Mouse (Mus musculus) midbrain, embryonic 12.5 days (tissue): ENCODE measurements at regions not wholly inside any gene's neighbourhood (a gene's known extent, or its start where the extent isn't known, plus 50 kb on each side); places are given as distances from the start of the nearest gene placed in this dataset.

Experiments
- ATAC-seq: fragments of 200-750 bp; cut with Nextera tagmentation; 2 replicates; pipeline ENCODE4 v1.8.0; 2017; ENCODE audit warnings: low read depth, moderate TSS enrichment, moderate library complexity; ENCODE audit not compliant: low FRiP score
- H3K27ac ChIP-seq: fragments of 300-500 bp; sonication (generic); replicated peaks from 2 replicates; pipeline ENCODE4 v1.5.1; 2016; ENCODE audit warnings: mild to moderate bottlenecking
- H3K27me3 ChIP-seq: fragments of 300-500 bp; sonication (generic); 2 replicates; pipeline ENCODE4 v1.6.1; 2016; ENCODE audit warnings: mild to moderate bottlenecking
- H3K36me3 ChIP-seq: fragments of 300-500 bp; sonication (generic); 2 replicates; pipeline ENCODE4 v1.6.1; 2016
- H3K4me1 ChIP-seq: fragments of 300-500 bp; sonication (generic); 2 replicates; pipeline ENCODE4 v1.6.1; 2016
- H3K4me2 ChIP-seq: fragments of 300-500 bp; sonication (generic); replicated peaks from 2 replicates; pipeline ENCODE4 v1.6.1; 2016; ENCODE audit warnings: mild to moderate bottlenecking, moderate library complexity
- H3K4me3 ChIP-seq: fragments of 300-500 bp; sonication (generic); 2 replicates; pipeline ENCODE4 v1.5.1; 2016; ENCODE audit warnings: mild to moderate bottlenecking
- H3K9ac ChIP-seq: fragments of 300-500 bp; sonication (generic); replicated peaks from 2 replicates; pipeline ENCODE4 v1.6.1; 2016; ENCODE audit warnings: mild to moderate bottlenecking, moderate library complexity
- H3K9me3 ChIP-seq: fragments of 300-500 bp; sonication (generic); 2 replicates; pipeline ENCODE4 v1.6.1; 2016; ENCODE audit warnings: mild to moderate bottlenecking
- WGBS: fragments of 180-500 bp; shearing (Covaris S2); methylation state at CpG from one replicate; pipeline ENCODE4 v1.1.7; 2016; 5-methylcytosine and 5-hydroxymethylcytosine counted together

DNA sequence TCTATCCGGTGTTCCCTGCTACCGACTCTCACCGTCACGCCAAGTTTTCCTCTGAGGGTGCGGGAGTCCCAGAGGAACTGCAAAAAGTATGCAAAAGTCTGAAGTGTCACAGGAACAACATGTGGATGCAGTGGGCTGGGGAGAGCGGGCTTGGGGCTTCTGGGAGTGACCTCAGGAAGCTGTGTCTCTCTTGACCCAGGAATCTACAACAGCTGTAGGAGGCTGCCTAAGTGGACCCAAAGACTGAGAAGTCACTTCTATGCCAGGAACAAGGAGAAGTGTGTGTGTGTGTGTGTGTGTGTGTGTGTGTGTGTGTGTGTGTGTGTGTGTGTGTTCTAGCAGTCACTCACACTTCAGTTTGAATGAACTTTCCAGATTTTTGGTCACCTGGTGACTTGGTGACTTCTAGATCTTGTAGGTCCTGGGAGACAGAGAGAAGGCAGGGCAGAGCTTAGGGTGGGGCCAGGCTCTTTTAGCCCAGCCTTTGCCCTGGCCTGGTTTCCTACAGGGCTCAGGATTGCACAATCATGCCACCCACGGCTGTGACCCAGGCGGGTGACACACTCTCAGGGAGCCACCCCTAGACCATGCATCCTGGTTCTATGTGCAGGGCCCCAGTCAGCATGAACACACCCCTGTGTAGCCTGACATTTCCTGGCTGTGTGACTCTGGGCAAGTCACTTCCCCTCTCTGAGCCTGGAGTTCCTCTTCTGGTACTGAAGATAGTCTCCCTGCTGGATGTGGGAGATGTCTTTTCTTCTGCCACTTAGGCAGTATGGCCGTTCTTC is 70.2 kb upstream of the Tmem189 start:
- H3K9ac ChIP-seq: no peak overlapping the region
- no peaks in the 10 kb centered on the region for H3K27me3 ChIP-seq
- H3K4me3 ChIP-seq: no peak overlapping the region
- no peak overlapping the region for H3K27ac ChIP-seq
- H3K9me3 ChIP-seq: no peaks in the 10 kb centered on the region
- no peak for ATAC-seq
- no peaks in the 10 kb centered on the region for H3K36me3 ChIP-seq
- 86% methylated on average over 9 of the region's 9 CpGs for WGBS
- H3K4me2 ChIP-seq: no peak overlapping the region
- 0 out of 2 replicates have a peak, but pooled peaks cover 2% of the 10 kb centered on the region for H3K4me1 ChIP-seq

DNA sequence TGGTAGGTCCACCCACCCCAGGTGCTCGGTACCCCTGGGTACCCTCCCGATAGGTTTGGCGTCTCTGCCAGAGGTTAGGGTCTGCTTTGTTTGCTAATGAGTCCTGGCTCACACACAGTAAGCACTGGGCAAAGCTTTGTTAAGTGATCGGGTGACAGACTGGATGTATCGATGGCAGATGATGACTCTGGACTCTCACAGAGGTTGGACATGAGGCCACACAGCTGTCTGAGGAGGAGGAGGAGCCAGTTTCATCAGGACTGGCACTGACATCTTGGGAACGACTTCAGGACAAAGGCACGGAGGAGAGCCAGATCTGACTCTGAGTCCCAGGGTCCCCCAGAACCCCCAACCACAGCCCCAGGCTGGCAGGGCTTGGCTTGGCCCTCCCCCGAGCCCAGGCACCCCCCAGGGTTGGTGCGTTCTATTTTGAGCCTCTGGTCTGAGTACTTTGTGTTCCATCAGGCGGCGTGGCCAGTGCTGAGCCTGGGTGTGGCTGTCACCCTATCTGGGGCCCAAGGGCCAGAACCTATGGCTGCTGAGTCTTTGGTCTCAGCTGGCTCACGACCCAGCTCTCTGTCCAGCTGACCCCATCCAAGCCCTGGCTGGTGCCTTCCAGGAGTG is 67.6 kb upstream of the Tmem189 start:
- 0 out of 2 replicates have a peak, but pooled peaks cover 6% of the 10 kb centered on the region for H3K4me1 ChIP-seq
- no peak overlapping the region for H3K9ac ChIP-seq
- H3K27ac ChIP-seq: no peak overlapping the region
- no peak for ATAC-seq
- no peak overlapping the region for H3K4me3 ChIP-seq
- WGBS: 74% methylated on average over 12 of the region's 12 CpGs
- H3K4me2 ChIP-seq: no peak overlapping the region
- H3K36me3 ChIP-seq: no peaks in the 10 kb centered on the region
- H3K27me3 ChIP-seq: no peaks in the 10 kb centered on the region
- H3K9me3 ChIP-seq: no peaks in the 10 kb centered on the region

DNA sequence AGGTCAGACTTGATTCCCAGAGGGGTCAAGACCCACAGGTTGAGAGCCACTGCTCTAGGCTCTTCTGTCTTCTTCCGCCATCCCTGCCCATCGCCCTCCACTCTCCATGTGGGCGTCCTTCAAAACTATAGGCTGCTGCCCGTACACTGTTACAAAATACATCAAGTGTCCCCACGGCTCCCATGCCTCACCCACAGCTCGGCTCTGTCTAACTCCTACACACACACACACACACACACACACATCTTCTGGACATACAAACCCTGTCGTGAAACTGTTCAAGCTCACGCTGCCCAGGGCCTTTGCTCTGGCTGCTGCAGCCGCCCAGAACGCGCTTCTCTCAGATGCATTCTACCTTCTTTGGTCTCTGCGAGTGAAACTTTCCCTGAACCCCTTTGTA is 67.1 kb upstream of the Tmem189 start:
- no peak overlapping the region for H3K27ac ChIP-seq
- H3K36me3 ChIP-seq: no peaks in the 10 kb centered on the region
- 88% methylated on average over 12 of the region's 12 CpGs for WGBS
- H3K9me3 ChIP-seq: no peaks in the 10 kb centered on the region
- no peak overlapping the region for H3K4me3 ChIP-seq
- H3K27me3 ChIP-seq: no peaks in the 10 kb centered on the region
- no peak overlapping the region for H3K4me2 ChIP-seq
- H3K9ac ChIP-seq: no peak overlapping the region
- no peak for ATAC-seq
- 0 out of 2 replicates have a peak, but pooled peaks cover 6% of the 10 kb centered on the region for H3K4me1 ChIP-seq

DNA sequence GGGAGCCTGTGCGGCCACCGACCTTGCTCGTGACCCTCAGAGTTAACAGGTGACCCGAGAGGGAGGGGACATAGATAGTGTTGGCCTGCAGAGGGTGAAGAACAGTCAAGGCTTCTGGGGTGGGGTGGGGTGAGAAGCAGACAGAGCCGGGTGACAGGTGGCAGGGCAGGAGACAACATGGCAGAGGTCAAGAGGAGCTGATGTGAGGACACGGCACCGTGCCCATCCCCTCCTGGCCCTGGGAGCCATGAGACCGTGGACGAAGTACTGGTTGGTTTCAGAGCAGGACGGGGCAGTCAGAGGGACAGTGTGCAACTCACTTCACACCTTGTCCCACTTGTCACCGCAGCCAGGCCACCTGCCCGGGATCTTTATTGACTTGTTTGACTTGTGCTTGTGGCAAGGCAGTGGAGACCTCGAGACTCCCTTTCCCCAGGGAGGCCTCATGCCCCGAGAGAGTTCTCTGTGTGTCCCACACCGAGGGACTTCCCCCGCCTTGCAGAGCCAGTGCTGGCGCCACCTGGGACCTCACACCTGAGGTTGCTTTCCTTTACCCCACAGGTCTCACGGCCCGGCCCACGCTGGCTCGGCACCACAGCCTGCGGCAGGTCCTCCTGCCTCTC is 65.4 kb upstream of the Tmem189 start:
- H3K9me3 ChIP-seq: no peaks in the 10 kb centered on the region
- ATAC-seq: no peak
- no peak overlapping the region for H3K9ac ChIP-seq
- no peak overlapping the region for H3K4me2 ChIP-seq
- H3K4me1 ChIP-seq: 0 out of 2 replicates have a peak, but pooled peaks cover 6% of the 10 kb centered on the region
- no peak overlapping the region for H3K27ac ChIP-seq
- H3K4me3 ChIP-seq: no peak overlapping the region
- WGBS: 90% methylated on average over 22 of the region's 22 CpGs
- no peaks in the 10 kb centered on the region for H3K27me3 ChIP-seq
- H3K36me3 ChIP-seq: no peaks in the 10 kb centered on the region

DNA sequence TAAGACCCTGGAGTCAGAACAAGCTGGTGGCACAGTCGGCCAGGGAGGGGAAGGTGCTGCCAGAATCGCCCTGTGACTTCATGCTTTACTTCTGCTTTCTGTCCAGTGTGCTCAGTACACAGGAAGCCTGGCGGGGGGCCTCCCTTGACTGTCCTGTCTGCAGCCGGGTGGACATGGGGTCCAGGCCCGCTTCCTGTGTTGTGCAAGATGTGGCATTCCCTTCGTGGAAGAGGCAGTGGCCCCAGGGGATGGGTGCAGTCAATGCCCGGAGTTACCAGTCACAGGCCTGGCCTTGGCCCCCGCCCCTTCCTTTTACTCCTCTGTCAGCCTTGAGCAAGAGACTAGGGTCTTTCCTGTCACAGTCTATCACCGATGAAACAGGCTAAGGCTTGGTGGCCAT is 64.3 kb upstream of the Tmem189 start:
- WGBS: 80% methylated on average over 9 of the region's 9 CpGs

DNA sequence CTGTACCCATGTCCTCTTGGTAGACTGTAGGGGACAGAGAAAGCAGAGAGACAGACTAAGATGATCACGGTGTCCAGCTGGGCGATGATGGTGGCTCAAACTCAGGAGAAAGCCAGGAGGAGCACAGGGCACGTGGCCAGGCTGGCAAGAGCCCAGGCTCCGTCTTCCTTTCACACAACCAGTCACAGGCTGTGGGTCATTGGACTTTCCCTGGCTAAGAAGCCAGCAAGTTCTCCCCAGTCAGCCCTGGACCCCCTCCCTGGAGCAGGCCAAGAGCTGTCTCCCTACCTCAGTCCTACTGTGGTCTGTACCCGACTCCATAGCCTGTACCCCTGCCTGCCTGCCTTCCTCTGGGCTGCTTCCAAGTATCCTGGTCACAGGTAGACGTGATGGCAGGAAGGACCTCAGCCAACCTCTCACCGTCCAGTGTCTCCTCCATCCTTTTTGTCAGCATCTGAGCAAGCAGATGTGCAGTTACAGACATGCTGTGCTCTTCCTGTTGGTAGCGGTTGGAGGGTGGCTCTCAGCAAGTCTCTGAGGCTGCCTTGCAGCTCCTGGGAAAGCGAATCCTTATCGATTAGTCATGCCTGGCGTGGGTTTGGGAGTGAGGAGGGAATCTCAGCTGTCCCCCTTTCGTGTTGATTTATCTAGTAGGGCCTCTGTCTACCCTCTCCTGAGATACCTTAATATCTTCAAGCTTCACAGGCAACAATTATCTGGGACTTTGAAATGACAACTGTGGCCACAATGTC is 63.4 kb upstream of the Tmem189 start:
- Histone ChIP-seq H3K27ac (no peak overlapping the region), H3K4me3 (no peak overlapping the region), H3K9ac (no peak overlapping the region), H3K9me3 (no peaks in the 10 kb centered on the region), H3K36me3 (no peaks in the 10 kb centered on the region), H3K4me2 (no peak overlapping the region), H3K4me1 (0 out of 2 replicates have a peak, but pooled peaks cover 6% of the 10 kb centered on the region), H3K27me3 (no peaks in the 10 kb centered on the region)
- ATAC-seq: no peak
- 72% methylated on average over 12 of the region's 12 CpGs for WGBS

More for the DNA sequence above, 64.3 kb upstream of the Tmem189 start:
- H3K27me3 ChIP-seq: no peaks in the 10 kb centered on the region
- no peaks in the 10 kb centered on the region for H3K9me3 ChIP-seq
- no peak overlapping the region for H3K4me3 ChIP-seq
- 0 out of 2 replicates have a peak, but pooled peaks cover 6% of the 10 kb centered on the region for H3K4me1 ChIP-seq
- H3K36me3 ChIP-seq: no peaks in the 10 kb centered on the region
- H3K4me2 ChIP-seq: no peak overlapping the region
- H3K27ac ChIP-seq: no peak overlapping the region
- H3K9ac ChIP-seq: no peak overlapping the region
- ATAC-seq: no peak

DNA sequence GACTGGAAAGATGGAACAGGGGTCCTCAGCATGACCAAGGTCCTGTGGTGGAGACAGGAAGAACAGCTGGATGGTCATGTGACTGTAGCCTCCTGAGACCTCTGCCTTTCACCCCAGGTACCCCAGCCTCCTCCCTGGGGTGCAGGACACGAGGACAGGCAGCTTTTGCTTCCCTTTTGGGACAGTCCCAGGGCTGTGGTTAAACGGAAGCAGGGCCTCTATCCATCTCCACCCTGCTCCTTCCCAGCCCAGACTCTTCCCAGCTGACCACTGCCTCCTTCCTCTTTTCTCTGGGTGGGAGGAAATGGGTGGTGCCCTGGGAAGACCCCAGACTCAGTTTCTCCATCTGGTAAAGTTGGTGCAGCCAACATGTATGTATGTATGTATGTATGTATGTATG is 62.0 kb upstream of the Tmem189 start:
- H3K4me2 ChIP-seq: no peak overlapping the region
- WGBS: 62% methylated on average over 2 of the region's 2 CpGs
- no peaks in the 10 kb centered on the region for H3K36me3 ChIP-seq
- H3K27ac ChIP-seq: no peak overlapping the region
- H3K9ac ChIP-seq: no peak overlapping the region
- no peaks in the 10 kb centered on the region for H3K9me3 ChIP-seq
- H3K27me3 ChIP-seq: no peaks in the 10 kb centered on the region
- H3K4me3 ChIP-seq: no peak overlapping the region
- H3K4me1 ChIP-seq: 0 out of 2 replicates have a peak, but pooled peaks cover 14% of the 10 kb centered on the region
- ATAC-seq: no peak

DNA sequence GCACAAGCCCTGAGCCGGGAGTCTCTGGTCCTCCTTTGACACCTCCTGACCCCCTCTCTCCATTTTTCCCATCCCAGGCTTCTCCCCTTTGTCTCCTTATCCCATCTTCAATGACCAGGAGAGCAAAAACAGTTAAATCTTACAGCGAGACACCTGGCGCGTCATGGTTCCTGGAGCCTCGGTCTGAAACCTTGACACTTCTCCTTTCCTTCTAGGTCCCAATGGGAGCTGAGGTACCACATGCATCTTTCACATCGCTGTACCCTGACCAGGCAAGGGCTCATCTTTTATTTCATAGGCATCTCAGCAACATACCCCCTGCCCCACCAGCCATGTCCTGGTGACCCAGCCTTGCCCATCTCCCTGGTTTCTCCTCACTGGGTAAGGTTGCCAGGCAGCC is 58.7 kb upstream of the Tmem189 start:
- ATAC-seq: no peak
- Histone ChIP-seq H3K27me3 (no peaks in the 10 kb centered on the region), H3K9ac (no peak overlapping the region), H3K9me3 (no peaks in the 10 kb centered on the region), H3K4me2 (no peak overlapping the region), H3K36me3 (no peaks in the 10 kb centered on the region), H3K4me1 (0 out of 2 replicates have a peak, but pooled peaks cover 19% of the 10 kb centered on the region), H3K4me3 (no peak overlapping the region), H3K27ac (no peak overlapping the region)
- 93% methylated on average over 6 of the region's 6 CpGs for WGBS

DNA sequence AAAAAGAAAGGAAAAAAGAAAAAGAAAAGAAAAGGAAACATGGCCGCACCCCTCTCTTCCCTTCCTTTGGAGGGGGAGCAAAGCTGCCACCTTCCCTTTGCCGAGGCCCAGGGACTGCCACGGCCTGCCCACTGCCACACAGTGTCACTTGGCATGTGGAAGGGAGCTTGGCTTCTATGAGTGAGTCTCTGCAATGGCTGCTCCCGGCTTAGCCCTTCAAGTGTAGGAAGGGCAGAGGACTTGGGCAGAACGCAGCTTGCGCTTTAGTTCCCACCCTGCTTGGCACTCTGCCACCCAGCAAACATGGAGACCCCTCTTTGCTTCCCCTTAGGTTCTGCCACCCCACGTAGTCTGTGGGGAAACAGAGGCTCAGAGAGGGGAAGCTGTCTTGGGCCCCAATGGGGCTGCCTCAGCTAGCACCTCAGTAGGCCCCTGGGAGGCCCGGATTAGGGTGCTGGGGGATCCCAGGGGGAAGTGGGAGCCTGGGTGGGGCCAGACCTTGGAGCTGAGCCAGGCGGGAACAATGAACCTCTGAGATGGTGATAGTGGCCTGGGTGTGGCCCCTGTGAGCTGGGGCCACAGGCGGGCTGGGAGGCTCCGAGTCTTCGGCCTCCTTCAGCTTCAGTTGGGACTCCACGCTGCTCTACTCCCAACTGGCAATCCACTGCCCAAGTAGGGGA is 57.7 kb upstream of the Tmem189 start:
- WGBS: 67% methylated on average over 13 of the region's 13 CpGs
- H3K9ac ChIP-seq: no peak overlapping the region
- H3K4me1 ChIP-seq: 0 out of 2 replicates have a peak, but pooled peaks cover 15% of the 10 kb centered on the region
- no peak overlapping the region for H3K4me2 ChIP-seq
- H3K4me3 ChIP-seq: no peak overlapping the region
- ATAC-seq: no peak
- H3K36me3 ChIP-seq: no peaks in the 10 kb centered on the region
- no peak overlapping the region for H3K27ac ChIP-seq
- H3K9me3 ChIP-seq: no peaks in the 10 kb centered on the region
- no peaks in the 10 kb centered on the region for H3K27me3 ChIP-seq

DNA sequence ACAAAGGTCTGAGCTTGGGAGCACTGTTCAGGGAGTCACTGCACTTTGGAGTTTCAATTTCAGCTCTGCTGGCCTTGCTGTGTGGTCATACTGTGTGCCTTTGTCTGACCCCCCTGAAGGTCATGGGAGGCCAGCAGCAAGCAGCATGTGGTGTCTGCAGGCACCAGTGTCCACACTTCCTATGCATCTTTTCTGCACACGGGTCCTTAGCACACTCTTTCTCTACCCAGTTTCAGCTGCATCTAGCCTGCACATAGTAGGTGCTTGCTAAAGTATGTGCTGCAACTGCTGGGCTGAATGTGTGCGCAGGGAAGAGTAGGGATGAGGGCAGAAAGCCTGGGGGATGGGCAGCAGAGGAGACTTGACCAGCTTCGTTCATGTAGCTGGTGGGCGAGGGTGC is 56.7 kb upstream of the Tmem189 start:
- Histone ChIP-seq H3K4me3 (no peak overlapping the region), H3K9me3 (no peaks in the 10 kb centered on the region), H3K4me2 (no peak overlapping the region), H3K27ac (no peak overlapping the region), H3K36me3 (no peaks in the 10 kb centered on the region), H3K4me1 (0 out of 2 replicates have a peak, but pooled peaks cover 15% of the 10 kb centered on the region), H3K9ac (no peak overlapping the region), H3K27me3 (no peaks in the 10 kb centered on the region)
- WGBS: 89% methylated on average over 4 of the region's 4 CpGs
- ATAC-seq: no peak

DNA sequence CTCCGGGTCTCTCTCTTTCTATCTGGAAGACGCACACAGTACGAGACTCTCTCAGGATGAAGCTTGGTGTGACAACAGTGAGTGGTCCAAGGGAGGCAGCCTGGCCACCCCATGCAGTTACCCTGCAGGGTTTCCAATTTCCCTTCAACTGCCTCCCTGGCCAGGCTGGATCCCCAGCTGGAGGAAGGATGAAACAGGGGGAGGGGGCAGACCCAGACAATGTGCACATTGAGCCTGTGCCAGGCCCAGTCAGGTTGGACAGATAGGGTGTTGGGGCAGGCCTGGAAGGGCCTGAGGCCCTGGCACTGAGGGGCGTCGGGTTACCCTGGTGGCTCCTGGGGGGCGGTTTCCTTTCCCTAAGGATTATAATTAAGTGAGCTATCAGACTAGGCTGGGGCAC is 55.8 kb upstream of the Tmem189 start:
- no peak overlapping the region for H3K9ac ChIP-seq
- WGBS: 57% methylated on average over 6 of the region's 6 CpGs

More for the DNA sequence above, 55.8 kb upstream of the Tmem189 start:
- H3K27me3 ChIP-seq: no peaks in the 10 kb centered on the region
- H3K4me3 ChIP-seq: no peak overlapping the region
- H3K9me3 ChIP-seq: no peaks in the 10 kb centered on the region
- H3K4me2 ChIP-seq: no peak overlapping the region
- no peak for ATAC-seq
- H3K36me3 ChIP-seq: no peaks in the 10 kb centered on the region
- 0 out of 2 replicates have a peak, but pooled peaks cover 15% of the 10 kb centered on the region for H3K4me1 ChIP-seq
- no peak overlapping the region for H3K27ac ChIP-seq
